Comparison of ENCODE assay signal across 8 mouse cellular contexts in the genomic region with DNA sequence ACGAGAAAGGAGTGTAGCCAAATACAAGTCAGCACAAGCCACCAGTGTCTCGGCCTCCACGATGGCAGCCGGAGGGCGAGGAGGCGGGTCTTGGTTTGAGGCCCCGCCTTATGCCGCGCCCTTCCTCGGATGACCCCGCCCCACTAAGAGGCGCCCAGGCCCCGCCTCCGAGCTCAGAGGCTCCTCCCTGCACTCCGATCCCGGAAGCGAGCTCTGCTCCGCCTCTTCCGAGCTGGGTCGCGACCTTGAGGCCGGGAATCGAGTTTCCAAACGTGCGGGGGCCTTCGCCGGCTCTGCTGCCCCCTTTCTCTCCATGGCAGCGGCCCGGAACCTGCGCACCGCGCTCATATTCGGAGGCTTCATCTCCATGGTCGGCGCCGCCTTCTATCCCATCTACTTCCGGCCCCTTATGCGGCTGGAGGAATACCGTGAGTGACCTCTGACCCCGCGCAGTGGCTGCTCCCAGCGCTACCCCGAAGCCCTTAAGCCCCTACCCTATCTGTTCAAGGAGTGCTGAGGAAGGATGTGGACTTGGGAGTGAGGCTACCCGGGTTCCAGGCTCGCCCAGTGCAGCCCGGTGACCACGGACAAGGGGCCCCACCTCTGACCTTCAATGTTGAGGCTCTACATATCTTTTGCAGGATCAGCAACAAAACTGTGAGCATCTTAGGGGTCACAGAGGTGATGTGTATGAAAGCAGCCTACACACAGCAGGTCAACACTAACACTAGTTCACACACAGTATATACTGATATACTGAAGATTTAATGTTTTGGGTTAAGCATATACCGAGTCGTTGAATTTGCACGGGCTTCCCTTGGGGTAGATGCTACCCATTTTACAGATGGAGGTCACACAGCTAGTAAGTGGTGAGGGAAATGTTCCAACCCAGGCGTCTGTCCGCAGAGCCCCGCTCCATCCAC. TPM values are rescaled to one million over a fixed set of nuclear protein-coding genes. Genes with fewer than 3 reads are reported as not detected.
A peak's percentile ranks its signal among the peaks of the same experiment; 100 is the strongest.
DNase-seq lines count a peak whose midpoint lies in the region; ATAC-seq lines count a peak whose summit lies in the region.

A gene (plus strand): TSS at position 153 of the 923 bp plus-strand sequence.

- peaks cover 8% of the 10 kb centered on the region; the same call in 1 of the 2 replicates for H3K36me3 ChIP-seq in heart, embryonic 13.5 days
- no peaks in the 10 kb centered on the region for H3K36me3 ChIP-seq in liver, embryonic 15.5 days (replicated peaks)
- H3K36me3 ChIP-seq in neural tube, embryonic 12.5 days, result no peaks in the 10 kb centered on the region

- no peaks in the 10 kb centered on the region for H3K9me3 ChIP-seq in heart, embryonic 13.5 days
- H3K9me3 ChIP-seq in liver, embryonic 15.5 days (replicated peaks), result no peaks in the 10 kb centered on the region
- 0 out of 2 replicates have a peak, but pooled peaks cover 3% of the 10 kb centered on the region for H3K9me3 ChIP-seq in neural tube, embryonic 12.5 days

- peak within 1 kb of the TSS; percentile 87 for H3K9ac ChIP-seq in heart, embryonic 13.5 days
- peak within 1 kb of the TSS; percentile 69 for H3K9ac ChIP-seq in liver, embryonic 15.5 days
- peak within 1 kb of the TSS; percentile 55 for H3K9ac ChIP-seq in neural tube, embryonic 12.5 days

- H3K4me1 ChIP-seq in brown adipose tissue, adult 24 weeks (ENCODE audit: control insufficient read depth, insufficient read depth, insufficient read length, low read length), result peaks cover 13% of the 10 kb centered on the region; the same call in 1 of the 2 replicates
- peaks cover 45% of the 10 kb centered on the region for H3K4me1 ChIP-seq in heart, embryonic 13.5 days
- H3K4me1 ChIP-seq in liver, embryonic 15.5 days (replicated peaks), result peaks cover 31% of the 10 kb centered on the region
- peaks cover 12% of the 10 kb centered on the region for H3K4me1 ChIP-seq in neural tube, embryonic 12.5 days

- H3K27ac ChIP-seq in brown adipose tissue, adult 24 weeks (replicated peaks; ENCODE audit: low read depth, low read length), result peak within 1 kb of the TSS; percentile 96
- peak within 1 kb of the TSS; percentile 83 for H3K27ac ChIP-seq in heart, embryonic 13.5 days (replicated peaks)
- peak within 1 kb of the TSS; percentile 69 for H3K27ac ChIP-seq in liver, embryonic 15.5 days (replicated peaks)
- H3K27ac ChIP-seq in neural tube, embryonic 12.5 days, result peak within 1 kb of the TSS; percentile 42; the same call in 1 of the 2 replicates

- DNase-seq in CD4-positive, CD25-positive, alpha-beta regulatory T cell, adult 2 months (ENCODE audit: low read depth, low spot score), result peak; percentile 95
- peak; percentile 39 for DNase-seq in fat pad, adult 2 months (ENCODE audit: extremely low read depth, low read depth, low spot score)
- peak; percentile 90 for DNase-seq in kidney, postnatal 14 days
- peak; percentile 74 for DNase-seq in telencephalon, adult 2 months (ENCODE audit: low read depth, low spot score)

- peak; percentile 92 for ATAC-seq in heart, embryonic 13.5 days (ENCODE audit: extremely low read depth, insufficient number of reproducible peaks, low FRiP score, low TSS enrichment)
- ATAC-seq in liver, embryonic 15.5 days (ENCODE audit: insufficient read depth), result peak; percentile 91
- ATAC-seq in neural tube, embryonic 12.5 days (ENCODE audit: low FRiP score, low read depth), result peak; percentile 90

- H3K4me3 ChIP-seq in brown adipose tissue, adult 24 weeks (ENCODE audit: insufficient read depth, low read depth, low read length), result peak within 1 kb of the TSS; percentile 96
- peak within 1 kb of the TSS; percentile 73 for H3K4me3 ChIP-seq in heart, embryonic 13.5 days
- peak within 1 kb of the TSS; percentile 75 for H3K4me3 ChIP-seq in liver, embryonic 15.5 days (replicated peaks)
- H3K4me3 ChIP-seq in neural tube, embryonic 12.5 days, result peak within 1 kb of the TSS; percentile 59

- H3K27me3 ChIP-seq in heart, embryonic 13.5 days (replicated peaks), result no peaks in the 10 kb centered on the region
- H3K27me3 ChIP-seq in liver, embryonic 15.5 days, result no peaks in the 10 kb centered on the region
- no peaks in the 10 kb centered on the region for H3K27me3 ChIP-seq in neural tube, embryonic 12.5 days (replicated peaks)

- WGBS in heart, embryonic 13.5 days, result 11% methylated on average over 53 of the region's 53 CpGs
- 9% methylated on average over 53 of the region's 53 CpGs for WGBS in liver, embryonic 15.5 days (ENCODE audit: insufficient replicate concordance)
- WGBS in neural tube, embryonic 12.5 days, result 11% methylated on average over 53 of the region's 53 CpGs

- peak within 1 kb of the TSS; percentile 87 for H3K4me2 ChIP-seq in heart, embryonic 13.5 days
- H3K4me2 ChIP-seq in liver, embryonic 15.5 days, result peak within 1 kb of the TSS; percentile 73
- peak within 1 kb of the TSS; percentile 77 for H3K4me2 ChIP-seq in neural tube, embryonic 12.5 days (replicated peaks)

RNA-seq across cellular contexts. Expression of the gene that starts here (rescaled TPM):
- polyA plus RNA-seq in brown adipose tissue, adult 24 weeks (2012; ENCODE audit: insufficient read depth, insufficient read length, missing spikeins), result 155 TPM in 2 replicates
- polyA plus RNA-seq in heart, embryonic 13.5 days (2015; fragmentation: Nextera tagmentation; extraction: Ambion mirVana), result 149 and 169 TPM in 2 replicates
- polyA plus RNA-seq in liver, embryonic 15.5 days (2015; fragmentation: Nextera tagmentation; extraction: Ambion mirVana), result 28.5 and 32.2 TPM in 2 replicates
- 65.6 and 75.6 TPM in 2 replicates for polyA plus RNA-seq in neural tube, embryonic 12.5 days (2016; fragmentation: Nextera tagmentation; extraction: Ambion mirVana)

Comparison
In these comparisons a context has a peak if more than half of its experiments do, and no peak if none do; other contexts are left out.
1. Peak in every context shown above with its lines: DNase-seq, ATAC-seq, H3K4me3 ChIP-seq and H3K27ac ChIP-seq.
2. DNase-seq: peak in every context shown above with its lines; median percentile 95 in CD4-positive, CD25-positive, alpha-beta regulatory T cell, adult 2 months; 90 in kidney, postnatal 14 days; 74 in telencephalon, adult 2 months; 39 in fat pad, adult 2 months.
3. H3K27ac ChIP-seq: peak in every context shown above with its lines; median percentile 96 in brown adipose tissue, adult 24 weeks; 83 in heart, embryonic 13.5 days; 69 in liver, embryonic 15.5 days; 42 in neural tube, embryonic 12.5 days.